Mouse (Mus musculus) left cerebral cortex, adult 8-10 months (tissue): ENCODE measurements around the gene Gipc2. TPM values are rescaled to one million over a fixed set of nuclear protein-coding genes. Genes with fewer than 3 reads are reported as not detected.

Experiments
- DNase-seq, 2 experiments: peaks; one replicate each; pipeline ENCODE4 v3.0.0; 2022; ENCODE audit warnings: low spot score in 2 of 2
- total RNA-seq, 4 experiments: library from RNA; stranded (reverse); gene quantifications; 2 replicates each; pipeline ENCODE4 v1.2.4; 2022

Gene Gipc2
- total RNA-seq, 4 experiments from 2014 or later: 3.3 to 6.7 (median 5.0) TPM

DNA sequence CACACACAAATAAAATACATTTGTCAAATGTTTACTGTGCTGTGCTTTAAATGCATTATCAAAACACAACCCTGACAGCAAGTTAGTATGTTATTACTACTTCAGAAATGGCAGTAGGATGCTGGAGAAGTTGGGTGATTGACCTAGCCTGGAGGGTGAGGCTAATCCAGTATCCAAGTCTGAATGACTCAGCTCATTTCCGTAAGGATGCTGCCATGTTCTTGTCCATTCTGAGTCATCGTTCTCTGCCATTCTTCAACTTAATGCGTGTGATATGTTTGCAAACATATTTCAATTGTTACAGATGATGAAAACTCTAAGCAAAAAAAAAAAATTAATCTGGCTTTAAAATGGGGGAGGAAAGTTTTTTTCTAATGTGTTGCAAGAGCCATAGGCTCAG lies 84.6 kb downstream of the Gipc2 start:
- no peak for DNase-seq

DNA sequence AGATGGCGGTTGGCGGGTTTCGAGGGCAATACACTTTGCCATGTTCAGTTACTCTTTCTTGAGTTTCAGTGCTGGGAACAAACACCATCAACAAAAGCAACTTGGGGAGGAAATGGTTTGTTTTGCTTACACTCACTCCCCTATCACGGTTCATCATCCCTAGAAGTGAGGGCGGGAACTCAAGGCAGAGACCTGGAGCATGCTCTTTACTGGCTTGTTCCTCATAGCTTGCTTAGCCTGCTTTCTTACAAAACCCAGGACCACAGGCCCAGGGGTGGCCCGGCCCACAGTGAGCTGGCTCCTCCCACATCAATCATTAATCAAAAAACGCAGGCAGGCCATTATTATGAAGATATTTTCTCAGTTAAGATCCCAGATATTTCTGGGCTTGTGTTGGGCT lies 89.9 kb downstream of the Gipc2 start:
- no peak for DNase-seq

DNA sequence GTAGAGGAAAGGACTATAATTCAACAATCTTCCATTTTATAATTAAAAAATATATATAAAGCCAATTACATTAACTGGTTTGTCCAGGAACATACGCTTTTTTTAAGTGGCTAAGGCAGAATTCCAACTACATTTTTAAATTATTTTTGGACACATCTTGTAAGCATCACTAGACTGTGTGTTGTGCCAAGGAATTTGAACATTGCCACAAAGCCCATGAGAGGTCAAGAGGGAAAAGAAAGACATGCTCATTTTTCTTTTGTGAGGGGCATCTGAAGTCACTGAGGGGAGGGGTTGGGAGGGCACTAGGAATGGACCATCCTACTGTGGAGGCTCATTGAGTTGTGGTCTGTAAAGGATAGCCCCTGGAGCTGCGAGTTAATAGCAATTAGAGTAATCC lies 97.0 kb downstream of the Gipc2 start:
- no peak for DNase-seq

DNA sequence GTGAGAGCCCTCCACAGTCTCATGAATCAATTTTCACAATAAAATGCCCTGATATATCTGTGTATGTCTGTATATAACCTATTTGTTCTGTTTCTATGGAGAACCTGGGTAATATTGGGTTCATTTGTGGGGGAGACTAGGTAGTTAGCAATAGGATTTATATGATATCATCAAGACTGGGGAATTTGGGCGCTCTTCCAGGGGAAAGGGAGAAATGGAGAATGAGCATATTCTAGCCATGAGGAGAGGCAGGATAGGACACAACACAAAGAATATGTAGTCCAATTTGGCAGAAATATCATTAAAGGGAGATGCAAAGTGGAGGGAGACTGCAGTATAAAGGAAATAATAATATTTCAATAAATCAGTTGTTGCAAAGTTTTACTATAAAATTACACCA lies 97.7 kb downstream of the Gipc2 start:
- DNase-seq: no peak

DNA sequence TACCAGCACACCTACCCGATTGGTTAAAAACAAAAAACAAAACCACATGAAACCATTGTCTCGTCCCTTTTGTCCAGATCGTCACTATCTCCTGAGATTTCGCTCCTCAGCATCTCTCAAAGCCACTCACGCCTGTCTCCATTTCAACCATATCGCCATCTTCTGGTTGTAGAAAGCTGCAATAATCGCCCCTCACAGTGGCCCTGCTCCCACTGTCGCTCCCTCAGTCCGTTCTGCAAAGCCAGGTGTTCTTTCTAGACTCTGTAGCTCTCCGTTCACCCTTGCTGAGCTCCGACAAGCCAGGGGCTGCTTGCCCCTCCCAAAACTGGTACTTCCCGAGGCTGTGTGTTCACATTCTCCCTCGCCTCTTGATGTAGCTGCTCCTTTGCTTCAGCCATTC lies 99.3 kb downstream of the Gipc2 start:
- no peak for DNase-seq

DNA sequence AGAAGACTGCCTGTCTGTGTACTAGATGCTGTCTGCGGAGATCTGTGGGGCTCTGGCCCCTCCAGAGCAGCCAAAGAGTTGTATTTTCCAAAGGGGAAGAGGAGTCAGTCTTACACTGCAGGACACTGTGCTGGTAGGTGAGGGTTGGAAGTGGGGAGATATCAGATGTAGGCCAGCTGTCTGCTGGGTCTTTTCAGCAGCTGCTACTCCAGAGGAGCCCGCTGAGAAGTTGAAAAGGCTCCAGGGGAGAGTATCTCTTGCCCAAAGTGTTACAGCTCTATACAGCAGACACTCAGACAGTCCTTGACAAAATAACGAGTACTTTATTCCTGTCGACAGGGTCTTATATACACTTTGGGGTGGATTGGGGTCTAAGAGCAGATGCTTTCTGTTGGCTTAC lies 100.2 kb downstream of the Gipc2 start:
- DNase-seq: no peak

DNA sequence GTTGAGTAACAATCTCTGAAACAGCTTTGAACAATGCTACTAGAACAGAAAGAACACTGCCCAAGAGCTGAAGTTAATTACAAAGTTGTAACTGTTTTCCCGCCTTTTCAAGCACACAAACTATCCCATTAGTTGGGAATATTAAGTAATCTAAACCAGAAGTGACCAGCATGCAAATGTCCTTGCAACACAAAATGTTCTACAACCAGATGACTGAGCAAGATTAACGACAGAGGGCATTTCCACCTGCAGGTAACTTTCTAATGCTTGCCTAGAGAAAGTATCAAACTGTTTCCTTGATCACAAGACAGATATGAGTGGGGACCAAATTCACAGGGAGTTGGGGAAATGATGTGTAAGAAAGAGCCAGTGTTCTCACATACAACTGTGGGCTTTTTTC lies 101.9 kb downstream of the Gipc2 start:
- no peak for DNase-seq

DNA sequence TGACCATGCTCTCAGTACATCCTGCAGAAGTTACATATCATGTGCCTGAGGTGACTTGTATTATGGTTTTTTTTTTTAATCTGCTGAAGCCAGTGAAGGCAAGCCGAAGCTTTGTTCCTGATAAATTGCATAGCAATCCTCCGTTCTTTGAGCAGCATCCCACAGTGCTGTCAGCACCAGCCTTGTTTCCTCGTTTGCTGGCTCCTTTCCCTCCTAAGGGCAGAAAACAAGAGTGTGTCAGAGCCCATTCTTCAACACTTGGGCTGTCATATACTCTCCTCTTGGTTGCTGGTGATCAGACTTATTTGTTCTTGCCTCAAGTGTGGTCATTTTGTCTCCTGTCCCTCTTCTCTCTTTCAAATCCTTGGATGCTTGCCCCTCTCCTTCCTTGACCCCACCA lies 103.2 kb downstream of the Gipc2 start:
- no peak for DNase-seq

DNA sequence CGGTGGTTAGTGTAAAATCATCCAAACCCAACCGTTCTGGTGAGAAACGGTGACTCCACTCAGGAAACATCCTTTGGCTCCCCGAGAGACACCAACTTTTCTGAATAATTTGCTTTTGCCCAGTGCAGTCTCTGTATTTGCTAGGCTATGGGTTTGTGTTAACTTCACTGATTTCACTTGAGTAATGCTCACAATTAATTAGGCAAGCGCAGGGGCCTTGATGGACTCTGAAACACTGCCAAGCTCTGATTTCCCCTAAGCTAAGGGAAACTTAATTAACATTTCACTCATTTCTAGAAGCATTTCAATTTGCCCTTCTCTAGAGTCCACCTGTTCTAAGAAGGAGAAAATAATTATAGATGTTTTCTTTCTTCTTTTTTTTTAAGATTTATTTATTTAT lies 104.9 kb downstream of the Gipc2 start:
- DNase-seq: no peak

DNA sequence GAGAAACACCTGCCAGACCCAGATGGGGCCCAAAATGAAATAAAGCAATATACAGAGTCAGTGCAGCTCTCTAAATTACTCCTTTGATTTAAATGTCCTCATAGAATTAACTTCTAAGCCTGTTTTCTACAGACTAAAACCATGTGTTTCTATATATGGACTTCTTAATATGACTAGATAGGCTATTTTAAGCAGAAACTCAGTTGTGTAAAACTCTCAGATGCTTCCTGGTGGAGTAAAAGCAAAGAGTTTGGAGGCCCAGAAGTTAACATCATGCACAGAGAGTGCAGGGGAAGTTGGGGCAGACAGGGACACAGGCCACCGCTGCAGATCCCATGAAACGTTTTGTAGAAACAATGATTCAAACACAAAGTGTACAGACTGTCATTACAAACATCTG lies 107.8 kb downstream of the Gipc2 start:
- DNase-seq: no peak

DNA sequence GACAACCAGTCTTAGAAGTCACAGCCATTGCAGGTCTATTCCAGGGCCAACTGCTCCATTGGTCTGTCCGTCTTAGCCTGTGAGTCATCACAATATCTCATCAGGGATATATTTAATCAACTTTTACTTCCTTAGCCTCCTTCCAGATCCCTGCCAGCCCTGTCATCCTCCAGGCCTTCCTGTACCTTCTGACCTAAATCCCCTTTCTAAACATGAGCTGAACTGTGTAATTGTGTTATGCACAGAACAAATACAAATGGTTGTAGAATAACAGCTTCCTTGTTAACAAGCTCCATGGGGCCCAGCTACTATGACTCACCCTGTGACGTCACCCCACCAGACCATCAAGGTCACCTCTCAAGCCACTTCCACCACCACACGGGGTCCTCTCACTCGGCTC lies 111.8 kb downstream of the Gipc2 start:
- no peak for DNase-seq

DNA sequence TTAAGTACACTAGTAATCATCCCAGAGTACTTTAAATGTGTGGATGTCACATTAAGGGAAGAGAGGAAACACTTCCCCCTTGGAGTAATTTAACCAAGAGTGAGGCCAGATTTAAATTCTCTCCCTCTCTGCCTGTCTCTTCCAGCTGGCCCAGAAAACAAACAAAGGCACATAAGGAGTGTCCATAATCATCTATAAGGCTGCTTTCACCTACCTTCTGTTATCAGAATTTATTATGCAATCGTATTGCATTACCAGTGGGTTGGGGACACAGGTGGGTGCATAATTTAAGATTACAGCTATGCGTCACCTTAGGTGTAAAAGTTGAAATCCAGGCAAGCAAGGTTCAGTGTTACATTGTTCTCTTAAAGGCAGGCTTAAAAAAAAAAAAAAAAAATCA lies 114.1 kb downstream of the Gipc2 start:
- no peak for DNase-seq

DNA sequence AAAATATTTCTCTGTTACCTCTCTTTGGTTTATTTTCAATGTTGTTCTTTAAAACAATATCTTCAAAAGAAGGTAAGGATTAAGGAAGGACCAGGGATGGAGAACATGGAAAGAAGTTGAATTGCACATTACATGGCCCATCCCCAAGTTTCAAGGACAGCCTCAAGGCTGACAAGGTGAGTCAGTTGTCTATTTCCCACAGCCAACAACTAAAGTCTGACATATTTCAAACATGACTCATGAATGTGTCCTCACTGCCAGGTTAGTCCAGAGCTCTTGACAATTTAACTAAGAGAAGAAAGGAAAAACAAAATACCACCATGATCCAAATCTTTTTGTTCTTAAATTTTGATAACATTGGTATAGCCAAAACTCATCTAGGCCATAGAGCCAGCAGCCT lies 118.1 kb downstream of the Gipc2 start:
- no peak for DNase-seq

DNA sequence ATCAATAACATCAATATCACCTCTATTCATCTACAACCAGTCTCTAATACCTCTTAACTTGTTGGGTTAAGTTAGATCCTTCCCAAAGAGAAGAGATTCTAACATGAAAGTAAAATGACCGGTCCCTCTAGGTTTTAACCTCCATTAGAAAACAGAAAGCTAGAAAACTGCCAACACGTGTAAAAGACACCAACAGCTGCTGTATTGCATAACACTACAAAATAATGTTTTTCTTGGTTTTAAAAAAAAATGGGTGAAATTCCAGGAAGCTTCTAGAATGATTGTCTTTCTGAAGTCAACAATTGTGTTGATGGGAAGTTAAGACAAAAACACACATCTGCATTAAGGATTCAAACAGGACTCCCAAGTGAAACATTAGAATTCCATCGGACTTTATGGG lies 119.1 kb downstream of the Gipc2 start:
- no peak for DNase-seq

Other genes starting within 250 kb of the Gipc2 start
- 10 to 100 TPM; 62.7 to 70.1 (median 65.9) TPM for gene Dnajb4, start 44.1 kb upstream of the Gipc2 start, total RNA-seq
- 100 to 1,000 TPM in 3 of 4 experiments, 10 to 100 TPM in 1; 98.9 to 115 (median 104) TPM for gene Fubp1, start 44.2 kb upstream of the Gipc2 start, total RNA-seq
- 1 to 10 TPM; 6.5 to 9.8 (median 7.7) TPM for gene Nexn, start 100.1 kb upstream of the Gipc2 start, total RNA-seq
- gene Miga1, start 174.2 kb upstream of the Gipc2 start, total RNA-seq: 10 to 100 TPM; 82.5 to 93.1 (median 87.5) TPM
- 100 to 1,000 TPM; 129 to 150 (median 142) TPM for gene Usp33, start 180.2 kb upstream of the Gipc2 start, total RNA-seq
- gene Zzz3, start 229.2 kb upstream of the Gipc2 start, total RNA-seq: 10 to 100 TPM; 48.1 to 52.1 (median 49.2) TPM